Mouse (Mus musculus) small intestine, adult 2 months (tissue): ENCODE results near the gene Cox6b1. TPM values are rescaled to one million over a fixed set of nuclear protein-coding genes. Genes with fewer than 3 reads are reported as not detected.
A peak's percentile ranks its signal among the peaks of the same experiment; 100 is the strongest.

Experiments
- H3K27ac ChIP-seq: fragments of 200-500 bp; 2 replicates; pipeline ENCODE4 v1.5.1; 2012; ENCODE audit warnings: low read depth, low read length, control low read depth, inconsistent platforms; ENCODE audit not compliant: insufficient read depth
- H3K27me3 ChIP-seq: fragments of 200-500 bp; 2 replicates; pipeline ENCODE4 v1.6.1; 2012; ENCODE audit warnings: mild to moderate bottlenecking, moderate library complexity, low read length, inconsistent platforms; ENCODE audit not compliant: control insufficient read depth, insufficient read depth
- H3K36me3 ChIP-seq: fragments of 200-500 bp; 2 replicates; pipeline ENCODE4 v1.6.1; 2012; ENCODE audit warnings: mild to moderate bottlenecking, low read length, control low read depth, inconsistent platforms; ENCODE audit not compliant: control insufficient read depth, insufficient read depth
- H3K4me1 ChIP-seq: fragments of 200-500 bp; 2 replicates; pipeline ENCODE4 v1.6.1; 2012; ENCODE audit warnings: low read length, inconsistent platforms, mixed read lengths; ENCODE audit not compliant: control insufficient read depth, insufficient read depth, insufficient read length
- H3K4me3 ChIP-seq: fragments of 200-500 bp; 2 replicates; pipeline ENCODE4 v1.5.1; 2012; ENCODE audit warnings: low read depth, mild to moderate bottlenecking, control low read depth, inconsistent platforms, low read length, moderate library complexity
- CTCF ChIP-seq: fragments of 200-500 bp; IDR thresholded peaks from 2 replicates; pipeline ENCODE4 v1.5.1; 2012; ENCODE audit warnings: low read depth, mild to moderate bottlenecking, control low read depth, inconsistent platforms, low read length, moderate library complexity, mixed read lengths; ENCODE audit not compliant: insufficient replicate concordance, insufficient read length; ENCODE audit errors: extremely low read depth
- POLR2A ChIP-seq: fragments of 200-500 bp; IDR thresholded peaks from 2 replicates; pipeline ENCODE4 v1.6.1; 2012; ENCODE audit warnings: low read depth, mild to moderate bottlenecking, control low read depth, inconsistent platforms, low read length, moderate library complexity
- WGBS: fragments of 180-500 bp; shearing (Covaris S2); methylation state at CpG from one replicate; pipeline ENCODE4 v1.1.7; 2018; 5-methylcytosine and 5-hydroxymethylcytosine counted together
- polyA plus RNA-seq: library from polyadenylated mRNA; depleted of rRNA; stranded (reverse); fragments of >200 nt; gene quantifications from 2 replicates; pipeline ENCODE4 v1.2.3, GENCODE M21; 2012

The Cox6b1 gene
- polyA plus RNA-seq, 1 experiment, result 585 TPM

- Histone ChIP-seq H3K4me1 (peaks cover 6% of the 10 kb centered on the region; the same call in 1 of the 2 replicates), H3K36me3 (peaks cover 10% of the 10 kb centered on the region), H3K27me3 (peaks cover 30% of the 10 kb centered on the region), H3K27ac (no peak overlapping the region), H3K4me3 (no peak overlapping the region)
- WGBS, result 31% methylated on average over 11 of the region's 11 CpGs
- TF ChIP-seq POLR2A (no peak), CTCF (no peak)
These were observed 10.4 kb upstream of the Cox6b1 start for GRCm38 (mm10) chr7:30636395-30636794.

DNA sequence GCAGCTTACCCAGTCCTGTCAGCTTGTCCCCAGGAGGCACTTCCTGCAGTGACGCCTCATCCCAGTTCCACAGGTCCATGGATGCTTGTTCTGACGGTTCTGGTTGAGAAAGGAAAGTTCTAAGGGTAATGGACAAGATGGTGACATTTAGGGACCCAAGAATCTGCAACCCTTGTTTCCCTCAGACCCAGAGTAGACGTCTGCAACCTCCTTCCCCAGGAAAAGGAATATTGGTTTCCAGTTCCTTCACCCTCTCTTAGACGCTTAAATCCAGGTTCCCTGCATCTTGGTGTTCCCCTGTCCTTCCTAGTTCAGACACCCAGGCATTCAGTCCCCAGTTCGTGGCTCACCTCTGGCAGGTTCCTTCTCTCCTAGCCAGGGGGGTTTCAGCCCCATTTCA is 9.8 kb upstream of the Cox6b1 start, which contains the start of gene Etv2:
TSS of gene Etv2 (minus strand) at position 101 of the 400 bp plus-strand sequence.
- Histone ChIP-seq H3K27ac (no peak within 1 kb of the TSS), H3K27me3 (peaks cover 30% of the 10 kb centered on the region), H3K36me3 (peaks cover 4% of the 10 kb centered on the region), H3K4me3 (no peak within 1 kb of the TSS), H3K4me1 (peaks cover 6% of the 10 kb centered on the region; the same call in 1 of the 2 replicates)
- WGBS, result 9% methylated on average over 5 of the region's 5 CpGs
- TF ChIP-seq CTCF, result no peak

DNA sequence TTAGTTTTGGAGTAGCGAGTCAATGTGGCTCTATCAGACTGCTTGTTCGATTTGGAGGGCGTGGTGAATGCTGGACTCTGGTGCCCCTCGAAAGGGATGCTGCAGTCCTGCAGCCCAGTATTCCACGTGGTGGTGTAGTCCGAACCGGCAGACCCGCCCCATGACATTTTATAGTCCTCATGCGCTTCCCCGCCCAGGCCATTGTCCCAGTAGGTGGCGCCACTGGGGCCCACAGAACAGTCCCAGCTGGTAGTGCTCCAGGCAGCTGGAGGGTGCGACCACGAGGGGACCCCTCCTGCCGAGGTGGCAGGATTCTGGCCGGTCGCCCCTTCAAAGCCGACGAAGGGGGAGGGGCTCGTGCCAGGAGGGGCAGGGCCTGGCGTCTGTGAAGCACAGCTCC is 8.7 kb upstream of the Cox6b1 start:
- WGBS, result 2% methylated on average over 20 of the region's 20 CpGs
- Histone ChIP-seq H3K4me1 (peaks cover 6% of the 10 kb centered on the region; the same call in 1 of the 2 replicates), H3K27me3 (peaks cover 30% of the 10 kb centered on the region), H3K36me3 (no peaks in the 10 kb centered on the region), H3K4me3 (no peak overlapping the region), H3K27ac (no peak overlapping the region)
- TF ChIP-seq POLR2A, result no peak
- peak; percentile 53; the same call in 1 of the 2 replicates for TF ChIP-seq CTCF

- WGBS, result 8% methylated on average over 27 of the region's 27 CpGs
- peaks cover 6% of the 10 kb centered on the region; the same call in 1 of the 2 replicates for H3K4me1 ChIP-seq
- H3K27me3 ChIP-seq, result peaks cover 30% of the 10 kb centered on the region
- no peak overlapping the region for H3K27ac ChIP-seq
- no peak overlapping the region for H3K4me3 ChIP-seq
- no peaks in the 10 kb centered on the region for H3K36me3 ChIP-seq
- TF ChIP-seq CTCF, result no peak
- no peak for TF ChIP-seq POLR2A
These were observed 7.9 kb upstream of the Cox6b1 start for GRCm38 (mm10) chr7:30633762-30634412.

GRCm38 (mm10) chr7:30629013-30629412 is 3.1 kb upstream of the Cox6b1 start:
- Histone ChIP-seq H3K27me3 (peaks cover 14% of the 10 kb centered on the region), H3K36me3 (peaks cover 3% of the 10 kb centered on the region), H3K4me1 (peaks cover 2% of the 10 kb centered on the region; the same call in 1 of the 2 replicates), H3K4me3 (no peak overlapping the region), H3K27ac (no peak overlapping the region)
- TF ChIP-seq CTCF, result no peak
- TF ChIP-seq POLR2A, result no peak

DNA sequence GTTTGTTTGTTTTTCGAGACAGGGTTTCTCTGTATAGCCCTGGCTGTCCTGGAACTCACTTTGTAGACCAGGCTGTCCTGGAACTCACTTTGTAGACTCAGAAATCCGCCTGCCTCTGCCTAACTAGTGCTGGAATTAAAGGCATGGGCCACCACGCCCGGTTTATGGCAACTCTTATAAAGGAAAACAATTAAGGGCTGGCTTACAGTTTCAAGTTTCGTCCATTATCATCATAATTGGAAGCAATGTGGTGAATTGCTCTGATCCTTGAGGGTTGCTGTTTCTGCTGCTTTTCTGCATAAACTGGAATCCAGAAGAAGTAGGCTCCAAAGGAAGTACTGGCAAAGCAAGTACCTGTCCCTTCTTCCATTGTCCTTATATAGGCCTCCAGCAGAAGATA is 696 bp upstream of the Cox6b1 start:
- Histone ChIP-seq H3K36me3 (peaks cover 23% of the 10 kb centered on the region), H3K27me3 (no peaks in the 10 kb centered on the region), H3K4me1 (peaks cover 2% of the 10 kb centered on the region; the same call in 1 of the 2 replicates), H3K4me3 (no peak overlapping the region), H3K27ac (no peak overlapping the region)
- no peak for TF ChIP-seq CTCF
- TF ChIP-seq POLR2A, result no peak
- 66% methylated on average over 5 of the region's 5 CpGs for WGBS

GRCm38 (mm10) chr7:30619202-30619601 is 6.7 kb downstream of the Cox6b1 start:
- 88% methylated on average over 3 of the region's 3 CpGs for WGBS
- Histone ChIP-seq H3K36me3 (peaks cover 58% of the 10 kb centered on the region), H3K4me1 (no peaks in the 10 kb centered on the region), H3K4me3 (no peak overlapping the region), H3K27ac (no peak overlapping the region), H3K27me3 (no peaks in the 10 kb centered on the region)
- no peak for TF ChIP-seq POLR2A
- peak; percentile 45; the same call in 1 of the 2 replicates for TF ChIP-seq CTCF
